Mouse (Mus musculus): ENCODE data around the gene Slc24a4.
A peak's percentile ranks its signal among the peaks of the same experiment; 100 is the strongest.

Gene Slc24a4

GRCm38 (mm10) chr12:102128081-102128790 is at the start of gene Slc24a4:
TSS of gene Slc24a4 (plus strand) at chr12:102128733.
- DNase-seq (ENCODE audit: low read depth, low spot score): no peak

DNA sequence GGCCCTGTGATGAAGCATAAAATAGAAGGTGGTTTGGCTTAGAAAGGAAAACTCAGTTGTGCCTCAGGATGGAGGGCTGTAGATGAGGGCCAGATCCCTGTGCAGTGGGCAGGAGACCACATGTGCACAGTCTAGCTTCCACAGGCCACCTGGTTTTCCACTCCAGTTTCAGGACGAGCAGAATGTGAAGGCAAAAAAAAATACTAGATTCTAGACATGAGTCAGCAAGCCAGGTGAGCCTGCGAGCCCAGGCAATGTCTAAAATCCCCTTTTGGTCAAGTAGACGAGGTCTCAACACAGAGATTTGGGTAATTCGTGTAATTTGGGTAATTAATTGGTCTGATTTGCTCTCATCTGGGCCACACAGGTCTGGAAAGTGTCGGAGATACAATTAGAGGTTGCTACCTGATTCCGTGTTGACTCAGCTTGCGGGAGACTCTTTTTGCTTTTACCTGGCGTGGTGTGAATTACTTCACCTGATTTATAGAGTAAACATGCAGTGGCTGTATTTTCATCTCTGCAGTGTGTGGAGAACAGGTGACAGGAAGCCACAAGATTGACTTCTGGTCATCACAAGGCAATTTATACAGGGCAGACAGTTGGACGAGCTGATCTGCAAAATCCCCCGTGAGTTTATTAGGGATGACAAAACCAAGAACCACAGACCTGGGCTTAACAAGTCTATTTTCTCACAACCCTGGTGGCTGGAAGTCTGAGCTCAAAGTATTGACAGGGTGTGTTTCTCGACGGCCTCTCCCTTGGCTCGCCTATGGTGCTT is 45.7 kb upstream of the Slc24a4 start:
- DNase-seq (ENCODE audit: low read depth, low spot score): no peak

- DNase-seq (ENCODE audit: low read depth, low spot score): no peak
Measured at GRCm38 (mm10) chr12:102090535-102090934, 38.0 kb upstream of the Slc24a4 start.

- no peak for DNase-seq (ENCODE audit: low read depth, low spot score)
Measured at GRCm38 (mm10) chr12:102092342-102093094, 36.0 kb upstream of the Slc24a4 start.

GRCm38 (mm10) chr12:102105990-102106389 is 22.5 kb upstream of the Slc24a4 start:
- DNase-seq (ENCODE audit: low read depth, low spot score): no peak

- no peak for DNase-seq (ENCODE audit: low read depth, low spot score)
Measured at GRCm38 (mm10) chr12:102108851-102109250, 19.7 kb upstream of the Slc24a4 start.

DNA sequence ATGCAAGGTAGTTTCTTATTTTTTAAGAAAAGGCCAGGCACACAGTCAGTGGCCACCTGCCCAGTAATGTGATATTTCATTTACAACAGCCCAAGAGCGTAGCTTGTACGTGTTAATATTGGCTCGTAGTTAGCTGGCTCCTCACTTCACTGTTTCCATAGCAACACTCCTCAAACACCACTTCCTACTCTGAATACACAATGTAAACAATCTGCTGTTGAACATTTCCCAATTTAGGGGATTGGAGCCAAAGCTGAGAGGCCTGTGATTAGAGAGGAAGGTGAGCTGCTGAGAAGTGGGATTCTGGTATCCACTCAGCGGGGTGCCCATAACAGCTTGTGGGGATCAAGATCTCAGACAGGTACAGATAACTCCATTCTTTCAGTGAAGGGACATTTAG is 16.0 kb upstream of the Slc24a4 start:
- DNase-seq (ENCODE audit: low read depth, low spot score): peak; percentile 64

- DNase-seq (ENCODE audit: low read depth, low spot score): no peak
Measured at GRCm38 (mm10) chr12:102112901-102113300, 15.6 kb upstream of the Slc24a4 start.

DNA sequence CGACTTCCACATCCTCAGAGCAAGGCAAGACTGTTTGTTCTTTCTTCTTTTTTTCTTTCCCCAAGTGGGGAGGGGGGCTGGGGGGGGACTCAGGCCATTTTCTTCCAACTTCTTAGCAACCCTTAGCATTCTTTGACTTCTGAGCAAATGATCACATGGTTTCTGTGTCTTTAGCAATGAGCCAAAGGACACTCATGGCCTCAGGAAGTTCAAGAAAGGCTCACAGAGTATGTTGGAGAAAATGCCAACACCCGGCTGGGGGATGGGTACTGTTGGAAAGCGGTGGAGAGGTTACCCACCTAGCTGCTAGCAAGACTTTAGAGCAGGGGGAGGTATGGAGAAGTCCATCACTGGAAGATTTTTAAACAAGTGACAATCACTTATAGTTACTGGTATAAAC is 15.1 kb upstream of the Slc24a4 start:
- no peak for DNase-seq (ENCODE audit: low read depth, low spot score)

- no peak for DNase-seq (ENCODE audit: low read depth, low spot score)
Measured at GRCm38 (mm10) chr12:102116580-102116979, 12.0 kb upstream of the Slc24a4 start.

GRCm38 (mm10) chr12:102118014-102118413 is 10.5 kb upstream of the Slc24a4 start:
- no peak for DNase-seq (ENCODE audit: low read depth, low spot score)

- no peak for DNase-seq (ENCODE audit: low read depth, low spot score)
Measured at GRCm38 (mm10) chr12:102127601-102128000, 932 bp upstream of the Slc24a4 start.

GRCm38 (mm10) chr12:102128791-102129507 is 416 bp downstream of the Slc24a4 start:
- DNase-seq (ENCODE audit: low read depth, low spot score): no peak

DNA sequence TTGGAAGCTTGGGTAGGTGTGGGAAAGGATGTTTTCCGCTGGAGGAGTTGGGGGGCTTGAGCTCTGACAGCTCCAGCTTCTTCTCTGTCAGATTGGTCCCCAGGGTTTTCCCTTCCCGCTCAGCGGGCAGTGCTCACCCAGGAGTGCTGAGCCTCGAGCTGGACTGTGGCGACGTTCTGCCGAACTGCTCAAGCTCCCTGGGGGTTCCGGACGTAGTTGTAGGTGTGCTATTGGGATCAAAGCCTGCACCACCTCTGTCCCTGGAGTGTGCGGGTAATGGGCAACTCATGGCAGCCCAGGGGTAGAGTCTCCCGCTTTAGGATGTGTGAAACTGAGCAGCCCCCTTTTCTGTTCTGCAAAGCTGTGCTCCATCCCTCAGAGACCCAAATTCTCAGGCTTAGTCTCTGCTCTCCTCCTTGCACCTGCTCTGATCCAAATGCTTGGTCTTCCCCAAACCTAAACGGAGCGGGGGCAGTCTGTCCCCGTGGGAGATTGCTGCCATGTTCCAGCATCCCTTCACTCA is 1.0 kb downstream of the Slc24a4 start:
- no peak for DNase-seq (ENCODE audit: low read depth, low spot score)

DNA sequence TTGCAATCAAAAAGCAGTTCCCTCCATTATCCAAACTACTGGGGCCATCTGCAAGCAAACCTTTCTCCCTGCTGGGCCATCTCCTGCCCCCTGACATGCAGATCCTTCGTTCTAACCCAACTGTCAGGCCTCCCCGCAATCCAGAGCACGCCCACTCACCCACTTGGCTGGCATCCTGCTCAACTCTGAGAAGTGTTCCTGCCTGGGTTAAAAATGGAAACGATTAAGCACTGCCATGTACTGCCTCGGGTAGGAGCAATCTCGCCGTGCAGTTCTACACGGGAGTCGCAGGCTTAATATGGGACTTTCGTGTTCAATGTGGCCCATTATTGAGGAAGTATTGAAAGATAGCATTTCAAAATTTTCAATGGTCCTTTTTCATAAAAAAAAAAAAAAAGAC is 11.2 kb downstream of the Slc24a4 start:
- DNase-seq (ENCODE audit: low read depth, low spot score): no peak

GRCm38 (mm10) chr12:102141330-102141729 is 12.8 kb downstream of the Slc24a4 start:
- no peak for DNase-seq (ENCODE audit: low read depth, low spot score)

DNA sequence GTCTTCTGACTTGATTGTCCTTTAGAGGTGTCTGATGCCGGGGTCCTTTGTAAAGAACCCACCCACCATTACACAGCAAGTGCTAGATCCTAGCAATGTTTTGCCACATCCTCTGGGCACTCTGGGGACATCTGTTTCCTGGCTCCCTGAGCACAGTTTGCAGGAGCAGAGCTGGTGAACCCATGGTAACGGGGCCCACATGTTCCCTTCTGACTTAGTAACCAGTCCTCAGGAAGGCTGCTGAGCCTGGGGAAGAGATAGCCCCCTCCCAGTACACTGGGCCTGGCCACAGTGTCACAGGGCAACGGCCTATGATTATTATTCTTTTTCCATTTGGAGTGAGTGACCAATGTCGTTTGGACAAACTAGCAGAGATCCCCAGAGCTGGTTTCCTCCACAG is 19.1 kb downstream of the Slc24a4 start:
- no peak for DNase-seq (ENCODE audit: low read depth, low spot score)

DNA sequence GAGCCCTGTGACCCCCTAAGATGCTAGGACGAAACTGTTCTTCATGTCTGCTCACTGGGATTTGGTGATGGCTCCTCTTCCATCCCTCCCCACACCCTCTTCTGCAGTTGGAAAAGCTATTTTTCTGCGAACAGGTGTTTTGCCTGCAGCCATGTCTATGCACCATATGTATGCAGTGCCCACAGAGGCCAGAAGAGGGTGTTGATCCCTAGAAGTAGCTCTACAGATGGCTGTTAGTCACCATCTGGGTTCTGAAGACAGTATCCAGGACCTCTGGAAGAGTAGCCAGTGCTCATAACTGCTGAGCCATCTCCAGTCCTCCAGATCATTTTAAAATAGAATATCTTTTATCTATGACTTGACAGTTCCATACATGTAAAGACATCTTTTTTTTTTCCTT is 20.2 kb downstream of the Slc24a4 start:
- DNase-seq (ENCODE audit: low read depth, low spot score): no peak

DNA sequence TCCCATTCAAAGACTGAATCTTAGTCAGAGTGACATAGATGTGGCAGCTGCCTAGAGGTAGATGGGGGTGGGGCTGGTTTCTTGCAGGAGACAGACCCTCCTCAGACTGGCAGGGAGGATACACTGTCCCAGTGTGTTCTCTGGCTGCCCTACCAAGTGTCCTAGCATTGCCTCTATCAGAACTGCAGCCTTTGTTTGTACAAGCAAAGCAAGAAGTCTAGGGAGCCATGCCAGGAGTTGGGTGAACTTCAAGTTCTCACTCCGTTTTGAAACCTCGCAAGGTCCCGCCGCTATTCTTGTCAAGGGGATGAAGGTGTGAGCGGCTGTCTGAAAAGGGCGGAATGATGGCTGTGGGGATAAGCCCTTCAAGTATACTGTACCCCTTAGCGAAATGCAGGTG is 22.7 kb downstream of the Slc24a4 start:
- DNase-seq (ENCODE audit: low read depth, low spot score): no peak

DNA sequence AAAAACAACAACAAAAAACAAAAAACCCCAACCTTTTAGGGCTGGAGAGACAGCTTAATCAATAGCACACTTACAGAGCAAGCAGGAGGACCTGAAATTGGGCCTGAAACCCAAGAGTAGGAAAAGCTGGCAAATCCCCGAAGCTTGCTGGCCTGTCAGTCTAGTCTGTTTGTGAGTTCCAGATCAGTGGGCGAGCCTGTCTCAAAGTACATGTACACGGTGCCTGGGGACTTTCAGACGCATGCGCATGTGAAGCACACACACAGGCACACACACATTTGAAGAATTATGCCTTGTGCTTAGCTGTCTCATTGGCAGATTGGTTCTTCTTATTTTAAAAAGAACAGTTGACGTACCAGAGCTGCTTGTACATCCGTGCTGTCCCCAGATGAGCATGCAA is 25.3 kb downstream of the Slc24a4 start:
- DNase-seq (ENCODE audit: low read depth, low spot score): no peak

- DNase-seq (ENCODE audit: low read depth, low spot score): no peak
Measured at GRCm38 (mm10) chr12:102154815-102155214, 26.3 kb downstream of the Slc24a4 start.

GRCm38 (mm10) chr12:102164632-102165031 is 36.1 kb downstream of the Slc24a4 start:
- no peak for DNase-seq (ENCODE audit: low read depth, low spot score)

Measured in brain, embryonic 18.5 days (tissue).